Mouse (Mus musculus) CH12F3 (cell line): ENCODE data around the gene Bcar3.

Experiments
- in situ Hi-C: fragments of 300-500 bp; cut with MboI; formaldehyde crosslinking; loops from 2 replicates; pipeline ENCODE4 v1.14.3; 2020; ENCODE audit warnings: low sequenced_read_pairs

The Bcar3 gene

DNA sequence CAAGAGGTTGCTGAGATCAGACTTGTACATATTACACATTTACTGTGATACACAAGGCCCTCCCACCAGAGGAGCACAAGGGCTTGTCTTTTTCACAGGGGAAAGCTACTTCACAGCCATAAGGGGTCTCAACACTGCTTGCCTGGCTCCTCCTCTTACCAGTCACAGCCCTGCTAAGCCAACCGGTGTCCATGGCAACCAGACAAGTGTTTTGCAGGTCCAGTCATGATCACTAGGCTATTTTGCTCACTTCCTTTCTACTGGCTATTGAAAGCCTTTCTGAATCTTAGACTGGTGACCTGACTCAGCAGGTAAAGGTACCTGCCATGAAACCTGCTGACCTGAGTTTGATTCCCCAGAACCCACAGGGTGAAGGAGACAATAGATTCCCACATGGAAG, 181.8 kb downstream of the Bcar3 start:
- in situ Hi-C loops = no loop called here

DNA sequence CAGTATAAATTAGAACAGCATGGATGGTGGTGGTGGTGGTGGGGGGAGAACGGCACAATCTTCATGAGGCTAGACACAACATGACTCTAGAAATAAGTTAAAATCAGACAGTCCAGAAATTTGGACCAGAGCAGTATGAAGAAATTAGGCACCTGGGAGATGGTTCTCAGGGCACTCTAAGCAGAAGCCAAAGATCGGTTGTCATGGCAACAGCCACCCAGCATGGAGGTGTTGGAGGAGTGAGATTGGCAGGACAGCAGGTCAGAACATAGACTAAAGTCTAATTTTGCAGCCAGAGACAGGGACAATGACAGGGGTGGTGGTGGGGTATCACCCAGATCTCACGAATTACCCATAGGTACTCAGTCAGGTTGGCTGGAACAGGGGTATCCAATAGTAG, 182.7 kb downstream of the Bcar3 start:
- in situ Hi-C loops = no loop called here

DNA sequence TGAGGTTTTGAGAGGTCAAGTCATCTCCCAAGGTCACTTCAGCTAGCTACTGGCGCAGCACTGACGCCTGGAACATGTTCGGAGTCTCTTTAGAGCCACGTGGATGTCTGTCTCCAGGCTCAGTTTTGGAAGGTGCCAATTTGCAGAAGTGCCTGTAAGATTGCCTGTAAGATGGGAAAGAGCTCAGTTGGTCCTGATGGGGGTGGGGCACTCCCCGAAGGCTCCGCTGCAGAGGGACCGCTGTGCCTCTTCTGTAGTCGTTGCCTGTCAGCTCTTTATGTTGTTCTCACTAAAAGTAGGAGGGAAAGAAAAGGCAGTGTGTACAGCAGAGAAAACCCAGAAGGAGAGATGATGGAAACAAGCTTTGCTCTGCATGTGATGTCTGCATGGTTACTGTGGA, 183.6 kb downstream of the Bcar3 start:
- in situ Hi-C loops = no loop called here

DNA sequence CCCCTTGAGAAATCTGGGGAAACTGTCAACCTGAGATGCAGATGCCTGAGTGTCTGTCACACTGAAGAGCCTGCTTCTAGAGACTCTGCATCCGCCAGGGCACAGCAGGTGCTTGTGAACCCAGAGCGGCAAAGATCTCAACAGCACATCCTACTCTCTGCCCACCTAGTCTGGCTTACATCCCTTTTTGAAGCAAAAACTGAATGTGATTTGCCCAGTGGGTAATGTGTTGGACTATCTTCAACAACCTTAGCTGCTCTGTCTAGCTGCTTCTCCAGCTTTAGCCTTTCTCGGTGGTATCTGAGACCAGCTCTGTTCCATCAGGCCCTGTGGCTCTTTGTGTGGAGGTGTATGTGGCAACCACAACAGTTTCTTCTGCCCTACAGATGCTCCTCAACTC, 184.8 kb downstream of the Bcar3 start:
- in situ Hi-C loops = no loop called here

DNA sequence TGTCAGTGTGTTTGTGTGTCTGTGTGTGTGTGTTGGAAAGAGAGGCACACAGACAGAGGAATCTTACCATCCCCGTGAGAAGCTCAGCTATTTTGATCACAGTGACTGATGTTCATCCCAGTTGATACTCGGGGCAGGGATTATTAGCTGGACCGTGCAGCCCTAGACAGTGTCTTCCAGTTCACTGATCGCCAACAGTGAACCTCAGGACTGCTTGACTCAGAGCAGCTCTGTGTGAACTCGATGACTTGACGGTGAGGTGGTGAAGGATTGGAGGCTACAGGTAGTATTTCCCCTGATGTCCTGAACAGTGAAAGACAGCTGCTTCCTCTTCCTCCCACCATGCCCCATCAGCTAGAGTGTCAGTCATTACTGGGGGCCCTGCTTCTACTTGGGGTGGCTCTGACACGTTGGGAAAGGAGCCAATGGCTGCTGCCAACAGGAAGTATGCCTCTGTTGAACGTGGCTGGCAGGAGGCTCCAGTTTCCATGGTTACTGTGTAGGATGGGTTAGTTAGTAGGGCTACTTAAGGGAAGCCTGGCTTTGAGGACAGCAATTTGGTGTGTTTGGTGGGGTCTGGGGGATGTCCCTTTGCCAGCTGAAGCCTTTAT, 186.2 kb downstream of the Bcar3 start:
- in situ Hi-C loops = no loop called here

DNA sequence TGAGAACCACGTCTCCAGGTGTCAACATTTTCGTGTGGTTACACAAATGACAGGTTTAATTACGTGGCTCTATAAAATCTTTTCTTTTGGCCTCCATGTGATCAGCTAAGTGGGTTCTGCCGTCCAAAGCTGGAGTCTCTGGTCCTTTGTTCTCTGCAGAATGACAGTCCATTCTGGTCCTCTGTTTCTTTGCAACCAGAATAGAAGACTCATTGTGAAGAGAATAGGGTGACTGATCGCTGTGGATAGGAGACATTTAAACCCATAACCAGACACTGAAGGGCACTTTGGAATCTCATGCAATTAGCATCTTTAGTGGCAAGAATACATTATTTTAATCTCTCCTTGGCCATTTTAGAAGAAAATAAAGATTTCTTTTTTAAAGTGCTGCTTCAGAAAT, 187.1 kb downstream of the Bcar3 start:
- in situ Hi-C loops = no loop called here

DNA sequence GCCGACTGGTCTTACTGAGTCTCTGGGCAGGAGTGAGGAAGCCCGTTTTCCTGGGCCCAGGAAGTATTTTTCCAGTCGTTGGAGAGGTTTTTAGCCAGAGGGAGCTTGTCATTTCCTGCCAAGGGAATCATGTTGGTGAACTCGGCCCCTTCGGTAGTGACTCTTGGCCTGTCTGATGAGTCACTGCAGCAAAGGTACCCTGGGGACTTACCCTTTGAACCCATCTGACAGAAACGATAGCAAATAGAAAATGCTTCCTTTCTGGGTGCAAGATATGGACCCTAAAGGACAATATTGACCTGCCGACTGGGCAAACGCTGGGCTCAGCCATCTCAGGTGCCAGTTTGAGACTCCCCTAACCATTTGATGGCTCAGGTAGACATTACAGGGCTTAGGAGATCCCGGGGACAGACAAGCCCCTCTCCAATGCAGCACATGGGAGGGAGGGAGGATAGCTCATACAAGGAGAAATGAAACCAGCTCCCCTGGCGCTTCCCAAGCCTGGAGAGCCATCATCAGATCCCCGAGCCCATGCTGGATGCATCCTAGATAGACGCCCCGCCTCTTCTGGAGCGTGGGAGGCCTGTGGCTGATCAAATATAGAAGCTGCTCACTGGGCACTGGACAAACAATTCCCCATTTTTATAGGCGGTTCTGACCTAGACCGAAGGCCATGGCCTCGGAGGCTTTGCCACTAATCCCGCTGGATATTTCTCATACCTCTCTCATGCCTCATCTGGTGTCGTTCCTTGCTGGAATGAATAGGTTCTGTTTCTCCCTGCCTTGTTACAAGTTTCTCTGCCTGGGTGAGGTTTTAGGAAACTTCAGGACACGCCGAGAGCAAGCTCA, 188.2 kb downstream of the Bcar3 start:
- in situ Hi-C loops = no loop called here

DNA sequence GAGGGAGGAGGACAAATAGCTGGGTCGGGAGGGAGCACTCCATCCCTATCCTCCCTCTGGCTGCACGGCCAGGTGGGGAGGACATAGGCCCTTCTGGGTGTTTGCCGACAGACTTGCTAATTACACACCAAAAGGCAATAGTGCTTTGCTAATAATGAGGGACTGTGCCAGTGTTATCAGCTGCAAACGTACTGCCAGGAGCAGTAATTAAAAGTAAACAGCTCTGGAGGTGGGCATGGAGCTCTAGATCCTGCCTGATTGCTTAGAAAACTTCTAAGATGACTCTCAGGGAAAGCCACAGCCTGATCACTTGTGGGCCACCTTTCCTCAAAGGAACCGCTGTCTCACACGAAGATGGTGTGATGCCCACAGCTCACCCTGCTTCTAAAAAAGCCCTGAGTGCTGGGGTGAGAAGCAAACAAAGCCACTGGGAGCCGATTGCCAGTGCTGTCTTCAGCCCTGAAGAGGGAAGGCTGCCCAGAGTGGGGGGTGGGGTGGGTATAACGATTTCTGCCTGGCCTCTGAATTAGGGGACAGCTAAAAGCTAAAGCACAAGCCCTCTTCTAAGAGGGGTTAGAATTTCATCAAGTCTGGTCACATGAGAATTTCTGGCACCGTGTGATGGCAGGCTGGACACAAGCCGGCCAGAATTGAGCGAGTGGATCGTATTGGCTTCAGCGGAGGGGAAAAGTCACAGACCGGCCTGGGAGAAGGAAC, 189.3 kb downstream of the Bcar3 start:
- in situ Hi-C loops = no loop called here

DNA sequence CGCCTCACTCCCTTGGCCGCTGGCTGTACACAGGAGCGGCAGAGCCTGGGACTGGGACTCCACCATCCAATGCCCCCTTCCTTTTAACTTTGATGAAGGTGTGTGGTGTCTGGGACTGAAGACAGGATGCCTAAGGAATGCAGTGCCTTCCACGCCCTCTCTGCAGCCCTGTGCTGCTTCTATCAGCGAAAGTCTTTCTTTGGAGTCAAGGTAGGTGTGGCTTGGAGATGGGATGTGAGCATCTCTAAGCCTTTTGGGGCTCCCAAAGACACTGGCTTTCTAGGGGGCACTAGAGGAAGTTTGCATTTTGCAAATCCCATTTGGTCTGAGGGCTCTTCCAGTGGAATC, 189.8 kb downstream of the Bcar3 start:
- in situ Hi-C loops = no loop called here

DNA sequence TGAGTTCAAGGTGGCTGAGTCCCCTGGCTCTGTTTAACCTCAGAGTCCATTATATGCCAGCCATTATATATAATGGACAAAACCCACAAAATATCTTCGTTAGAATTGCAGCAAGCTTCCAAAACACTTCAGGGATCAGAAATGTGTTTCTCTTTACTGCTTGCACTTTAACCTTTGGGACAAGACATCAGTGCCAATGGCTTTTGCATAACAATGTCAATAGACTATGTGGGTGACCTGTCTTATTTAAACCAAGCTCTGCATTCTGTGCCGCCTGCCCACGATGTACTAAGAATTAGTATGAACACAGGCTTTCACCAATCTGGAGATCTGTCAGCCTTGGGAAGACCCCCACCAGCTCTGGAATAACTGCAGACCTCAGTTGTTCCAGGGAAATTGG, 190.4 kb downstream of the Bcar3 start:
- in situ Hi-C loops = no loop called here

DNA sequence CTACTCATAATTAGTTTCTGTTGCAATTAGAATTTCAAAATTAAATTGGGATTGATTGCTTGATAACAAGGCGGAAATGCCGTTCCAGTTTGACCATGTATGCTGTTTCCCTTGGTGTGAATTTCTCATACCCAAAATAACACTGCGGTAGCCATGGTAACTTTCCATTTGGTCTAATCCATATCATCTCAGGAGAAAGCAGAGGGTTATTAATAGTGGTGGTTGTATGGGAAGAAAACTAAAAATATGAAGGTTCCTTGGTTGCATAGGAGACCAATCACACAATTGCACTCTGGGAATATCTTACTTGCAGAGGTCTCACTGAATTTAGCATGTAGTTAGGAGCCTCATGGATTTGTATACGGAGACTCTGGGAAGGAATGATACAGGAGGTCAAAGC, 191.8 kb downstream of the Bcar3 start:
- in situ Hi-C loops = no loop called here

DNA sequence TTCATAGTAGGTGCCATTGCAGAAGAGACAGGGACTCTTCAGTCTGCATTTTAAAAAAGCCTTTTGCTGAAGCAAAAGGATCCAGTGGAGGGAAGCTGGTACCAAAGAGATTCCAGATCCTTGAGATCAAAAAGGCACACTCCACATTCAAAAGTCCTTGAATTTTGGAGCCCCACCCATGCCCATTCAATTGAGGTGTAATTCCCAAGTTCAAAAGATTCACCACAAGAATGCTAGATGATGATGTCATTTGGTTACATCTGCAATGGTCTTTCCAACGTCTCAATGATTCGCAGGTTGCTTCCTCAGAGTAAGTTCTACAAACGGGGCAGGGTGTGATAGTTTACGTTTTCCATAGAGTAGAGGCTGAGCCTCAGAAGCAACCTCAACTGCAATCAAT, 192.3 kb downstream of the Bcar3 start:
- in situ Hi-C loops = no loop called here

DNA sequence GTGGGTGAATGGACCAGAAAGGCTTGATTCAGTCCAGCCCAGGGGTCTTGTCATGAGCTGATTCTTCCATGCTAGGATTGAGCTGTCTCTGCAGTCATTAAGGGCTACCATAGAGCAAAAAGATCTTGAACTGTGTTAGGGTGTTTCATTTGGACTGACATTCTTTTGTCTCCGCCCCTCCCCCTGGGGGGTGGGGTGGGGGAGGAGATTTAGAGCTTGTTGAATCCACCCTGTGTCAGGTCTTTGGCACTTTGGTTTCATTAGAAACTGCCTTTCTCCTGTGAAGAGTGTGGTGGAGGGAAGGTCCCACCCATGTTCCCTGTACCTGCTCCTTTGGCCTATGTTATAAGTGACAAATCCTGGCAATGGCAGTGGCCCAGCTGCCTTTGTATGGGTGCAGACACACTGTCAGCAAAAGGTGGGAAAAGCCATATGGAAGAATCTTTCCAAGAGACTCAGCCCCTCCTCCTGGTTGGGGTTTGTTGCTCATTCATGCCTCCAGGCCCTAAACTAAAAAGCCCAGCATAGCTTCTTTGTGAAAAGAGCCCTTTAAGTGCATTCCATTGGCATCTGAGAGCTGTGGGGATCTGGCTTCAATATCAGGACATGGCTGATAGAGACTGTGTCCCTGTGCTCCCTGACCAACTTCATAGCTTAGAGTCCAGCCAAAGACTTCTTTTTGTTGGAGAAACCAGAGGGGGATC, 194.3 kb downstream of the Bcar3 start:
- in situ Hi-C loops = no loop called here

DNA sequence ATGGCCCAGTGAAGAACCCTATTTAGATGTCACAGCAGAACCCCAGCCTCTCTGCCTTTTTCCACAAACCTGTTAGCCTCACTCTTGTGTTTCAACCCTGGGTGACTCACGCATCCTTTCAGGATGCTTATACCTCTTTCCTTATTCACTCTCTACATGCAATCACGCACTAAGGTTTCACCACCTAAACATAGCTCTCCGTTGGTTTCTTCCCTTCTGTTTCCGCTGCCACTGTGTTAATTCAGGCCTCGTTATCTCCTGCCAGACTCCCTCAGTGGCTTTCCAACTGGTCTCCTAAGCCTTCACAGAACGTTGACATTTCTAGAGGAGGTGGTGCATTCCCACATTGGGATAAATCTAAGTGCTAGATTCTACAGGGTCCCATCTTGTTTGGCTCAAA, 196.6 kb downstream of the Bcar3 start:
- in situ Hi-C loops = no loop called here

DNA sequence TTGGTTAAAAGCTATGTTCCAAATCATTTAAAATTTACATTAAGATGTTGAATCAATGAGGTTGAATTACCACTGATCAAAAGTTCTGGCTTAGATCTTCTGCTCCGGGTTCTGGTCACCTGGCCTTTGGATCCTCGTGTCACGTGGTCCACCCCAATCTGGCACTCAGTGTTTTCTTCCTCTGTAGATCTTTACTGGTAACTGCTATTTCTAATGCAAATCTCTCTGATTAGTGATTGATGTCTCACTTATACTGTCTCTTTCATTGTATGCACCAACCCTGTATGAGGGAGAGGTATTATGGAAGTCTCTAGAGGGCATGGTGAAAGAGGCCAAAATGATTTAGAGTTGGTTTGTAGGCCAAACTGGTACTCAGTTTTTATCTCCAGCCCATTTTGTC, 198.1 kb downstream of the Bcar3 start:
- in situ Hi-C loops = no loop called here

DNA sequence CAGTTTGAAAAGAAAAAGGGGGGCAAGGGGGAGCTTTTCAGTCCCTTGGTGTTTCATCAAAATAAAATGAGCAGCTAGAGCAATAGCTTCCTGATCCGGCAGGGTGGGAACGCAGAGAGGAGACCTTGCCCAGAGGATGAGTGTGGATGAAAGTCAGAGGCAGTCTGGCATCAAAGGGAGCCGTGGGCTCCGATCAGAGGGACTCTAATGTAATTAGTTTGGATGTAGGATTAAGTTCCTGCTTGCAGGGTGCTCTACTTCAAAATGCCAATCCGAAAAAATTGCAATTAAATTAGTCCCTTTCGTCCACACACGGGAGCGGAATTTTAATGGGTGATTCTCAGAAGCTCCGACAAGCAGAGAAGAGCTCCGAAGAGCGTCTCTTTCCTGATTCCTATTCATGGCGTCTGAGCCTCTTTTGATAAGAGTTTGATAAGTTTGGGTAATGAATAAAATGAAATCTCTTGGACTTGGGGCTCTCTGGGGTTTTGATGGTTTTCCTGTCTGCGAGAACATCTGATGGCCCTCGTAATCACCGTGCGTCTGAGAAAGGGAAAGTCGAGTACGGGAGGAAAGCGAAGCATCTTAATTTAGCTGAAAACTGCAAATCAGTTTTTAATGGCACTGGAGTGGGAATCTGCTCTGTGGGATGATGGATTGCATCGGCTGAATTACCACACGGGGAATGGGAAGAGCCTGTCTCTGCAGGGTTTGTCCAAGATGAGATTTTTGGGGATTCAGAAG, 199.1 kb downstream of the Bcar3 start:
- in situ Hi-C loops = no loop called here

DNA sequence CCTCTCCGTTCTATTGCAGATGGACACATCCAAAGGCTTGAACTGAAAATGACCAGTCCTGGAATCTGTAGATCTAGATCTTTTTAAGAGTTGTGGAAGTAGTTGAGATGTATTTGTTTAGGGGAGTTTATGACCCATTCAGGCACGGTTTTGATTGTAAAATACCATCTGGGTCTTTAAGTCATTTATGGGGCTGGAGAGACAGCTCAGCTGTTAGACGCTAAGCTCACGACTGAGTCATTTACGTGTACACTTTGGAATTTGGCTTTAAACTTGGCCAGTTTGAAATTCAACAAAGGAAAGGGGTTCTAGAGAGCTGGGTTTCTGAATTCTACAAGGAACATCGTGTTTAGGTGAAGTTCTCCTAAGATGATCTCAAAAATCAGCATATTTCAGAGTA, 200.8 kb downstream of the Bcar3 start:
- in situ Hi-C loops = no loop called here

DNA sequence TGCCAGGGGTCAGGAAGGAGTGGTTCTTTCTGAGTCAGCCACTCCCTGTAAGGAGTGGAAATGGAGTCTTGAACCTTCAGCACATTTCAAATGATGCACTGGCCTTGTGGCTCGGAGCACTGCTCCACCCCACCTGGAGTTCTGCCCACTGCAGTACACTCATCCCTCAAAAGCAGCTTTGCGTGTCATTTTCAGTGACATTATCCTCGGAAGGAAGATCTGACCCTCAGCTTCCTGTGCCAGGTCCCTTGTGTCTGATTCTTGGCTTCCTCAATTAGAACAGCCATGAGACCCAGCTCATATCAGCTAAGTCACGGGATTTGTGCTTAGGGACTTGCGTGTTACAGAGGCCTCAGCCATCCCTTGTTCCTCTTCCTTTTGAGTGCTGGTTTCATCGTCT, 203.9 kb downstream of the Bcar3 start:
- in situ Hi-C loops = no loop called here

DNA sequence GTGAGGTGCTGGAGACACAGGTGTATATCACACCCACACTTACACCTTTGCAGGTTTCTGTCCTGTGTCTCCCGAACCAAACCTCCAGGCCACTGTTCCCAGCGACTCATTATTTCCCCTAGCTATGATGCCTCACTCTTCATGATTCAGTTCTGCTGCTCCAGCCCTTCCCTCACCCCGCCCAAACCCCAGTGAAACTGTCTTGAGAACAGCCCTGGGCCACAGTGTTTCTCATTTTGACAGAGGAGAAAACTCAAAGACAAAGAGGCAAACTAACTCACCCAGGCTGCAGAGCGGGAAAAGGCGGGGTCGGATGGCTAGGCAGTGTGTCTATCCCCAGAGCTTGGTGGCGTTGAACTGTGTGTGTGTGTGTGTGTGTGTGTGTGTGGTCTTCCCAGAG, 204.6 kb downstream of the Bcar3 start:
- in situ Hi-C loops = no loop called here

DNA sequence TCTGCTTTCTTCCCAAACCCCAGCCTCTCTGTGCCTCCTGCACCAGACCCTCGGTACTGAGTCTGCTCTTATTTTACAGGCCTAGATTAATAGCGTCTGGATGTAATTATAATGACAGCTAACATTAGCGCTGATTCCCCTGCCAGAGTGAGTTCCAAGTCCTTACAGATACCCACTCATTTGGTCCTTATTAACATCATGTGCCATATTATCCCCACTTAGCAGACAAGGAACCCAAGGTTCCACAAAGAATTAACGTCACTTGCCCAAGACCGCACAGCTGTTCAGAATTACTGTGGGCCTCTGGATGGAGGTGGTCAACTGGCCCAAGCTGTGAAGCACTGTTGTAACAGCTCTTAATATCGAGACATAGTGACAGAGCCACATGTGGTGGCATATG, 205.7 kb downstream of the Bcar3 start:
- in situ Hi-C loops = no loop called here

DNA sequence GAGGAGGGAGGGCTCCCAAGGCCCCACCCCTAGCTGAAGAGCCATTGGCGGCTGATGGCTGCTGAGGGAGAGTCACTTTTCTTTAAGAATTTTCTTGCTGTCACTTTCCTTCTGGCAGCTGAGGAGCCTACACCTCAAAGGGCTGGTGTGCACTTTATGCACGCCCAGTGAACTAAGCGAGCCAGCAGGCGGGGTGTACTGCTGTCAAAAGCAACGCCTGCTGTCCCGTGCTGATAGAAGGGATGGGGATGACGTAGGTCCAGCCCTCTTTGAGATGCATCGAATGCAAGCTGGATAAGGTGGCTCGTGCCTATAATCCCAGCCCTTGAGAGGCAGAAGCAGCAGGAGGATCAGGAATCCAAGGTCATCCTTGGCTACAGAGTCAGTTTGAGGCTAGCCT, 207.0 kb downstream of the Bcar3 start:
- in situ Hi-C loops = no loop called here
